Mouse (Mus musculus) forebrain, postnatal 0 days (tissue): ENCODE measurements around the gene Dusp1. TPM values are rescaled to one million over a fixed set of nuclear protein-coding genes. Genes with fewer than 3 reads are reported as not detected.

Experiments used
- ATAC-seq: fragments of 200-750 bp; cut with Nextera tagmentation; 2 replicates; pipeline ENCODE4 v1.8.0; 2017; ENCODE audit warnings: mild to moderate bottlenecking, moderate library complexity
- DNase-seq: peaks from one replicate; pipeline ENCODE4 v3.0.0-alpha.2; 2015
- H3K27ac ChIP-seq: fragments of 300-500 bp; sonication (generic); 2 replicates; pipeline ENCODE4 v1.5.1; 2014; ENCODE audit warnings: low read depth, mild to moderate bottlenecking, antibody characterized with exemption, low read length, moderate library complexity, mixed read lengths
- H3K27me3 ChIP-seq: fragments of 300-500 bp; sonication (generic); 2 replicates; pipeline ENCODE4 v1.6.1; 2014; ENCODE audit warnings: mild to moderate bottlenecking, low read length, mixed read lengths; ENCODE audit not compliant: insufficient read depth
- H3K36me3 ChIP-seq: fragments of 300-500 bp; sonication (generic); 2 replicates; pipeline ENCODE4 v1.6.1; 2014; ENCODE audit warnings: mild to moderate bottlenecking, moderate library complexity; ENCODE audit not compliant: insufficient read depth
- H3K4me1 ChIP-seq: fragments of 300-500 bp; sonication (generic); 2 replicates; pipeline ENCODE4 v1.6.1; 2014; ENCODE audit warnings: antibody characterized with exemption; ENCODE audit not compliant: insufficient read depth
- H3K4me2 ChIP-seq: fragments of 300-500 bp; sonication (generic); 2 replicates; pipeline ENCODE4 v1.6.1; 2014; ENCODE audit warnings: low read depth, mild to moderate bottlenecking, moderate library complexity
- H3K4me3 ChIP-seq: fragments of 300-500 bp; sonication (generic); 2 replicates; pipeline ENCODE4 v1.5.1; 2014; ENCODE audit warnings: low read depth, low read length, mixed read lengths
- H3K9ac ChIP-seq: fragments of 300-500 bp; sonication (generic); 2 replicates; pipeline ENCODE4 v1.6.1; 2014; ENCODE audit warnings: mild to moderate bottlenecking
- H3K9me3 ChIP-seq: fragments of 300-500 bp; sonication (generic); 2 replicates; pipeline ENCODE4 v1.6.1; 2016; ENCODE audit warnings: low read length
- CTCF ChIP-seq: sonication (generic); IDR thresholded peaks from 2 replicates; pipeline ENCODE4 v1.5.1; 2016; ENCODE audit warnings: antibody characterized with exemption, control low read depth, low read depth
- WGBS: fragments of 180-500 bp; shearing (Covaris S2); extraction: QIAGEN DNeasy Blood & Tissue Kit; methylation state at CpG from one replicate; pipeline ENCODE4 v1.1.7; 2014; 5-methylcytosine and 5-hydroxymethylcytosine counted together
- polyA plus RNA-seq: library from polyadenylated mRNA; unstranded; fragments of >200 nt; fragmentation: Nextera tagmentation; extraction: Ambion mirVana; gene quantifications from 2 replicates; pipeline ENCODE4 v1.2.1, GENCODE M21; 2015
- total RNA-seq: library from RNA; depleted of rRNA; stranded (reverse); fragments of >200 nt; gene quantifications from 2 replicates; pipeline ENCODE4 v1.2.3, GENCODE M21; 2014

The Dusp1 gene
- total and polyA plus RNA-seq, 2 experiments from 2014 or later: 36.0 to 41.0 TPM

DNA sequence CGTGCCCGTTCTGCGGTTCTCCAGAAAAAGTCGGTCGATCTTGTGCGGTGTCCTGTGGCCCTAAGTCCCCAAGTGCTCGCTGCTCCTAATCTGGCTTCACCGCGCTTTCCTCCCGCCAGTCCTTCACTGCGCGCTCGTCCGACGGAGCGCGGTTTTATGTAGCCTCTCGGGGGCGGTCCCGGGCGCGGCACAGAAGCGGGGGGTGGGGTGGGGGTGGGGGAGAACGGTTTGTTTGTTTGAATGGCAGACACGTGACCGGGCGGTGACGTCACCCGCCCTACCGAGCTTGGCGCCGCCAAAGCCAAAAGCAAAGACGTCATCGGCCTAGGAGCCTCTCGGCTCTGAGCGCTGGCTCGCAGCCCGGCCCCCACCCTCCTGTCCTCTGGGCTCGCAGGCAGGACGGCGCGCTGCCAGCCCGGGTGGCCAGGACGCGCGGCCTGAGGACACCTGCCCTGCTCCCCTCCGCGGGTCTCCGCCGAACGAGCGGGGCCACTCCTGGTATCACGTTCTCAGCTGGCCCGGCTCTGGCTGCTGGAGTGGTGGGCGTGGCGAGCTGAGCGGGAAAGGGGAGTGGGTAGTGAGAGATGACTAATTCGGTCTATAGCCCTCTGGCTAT lies 53.5 kb downstream of the Dusp1 start:
- no peaks in the 10 kb centered on the region for H3K9me3 ChIP-seq
- TF ChIP-seq CTCF: no peak
- WGBS: under 1% methylated on average over 58 of the region's 58 CpGs

GRCm38 (mm10) chr17:26507966-26508344 lies 54.0 kb downstream of the Dusp1 start:
- TF ChIP-seq CTCF: peak; percentile 76
- peak; percentile 58 for ATAC-seq
- WGBS: under 1% methylated on average over 46 of the region's 46 CpGs
- Histone ChIP-seq H3K4me2 (peak overlapping the region; percentile 84), H3K9ac (peak overlapping the region; percentile 98), H3K27ac (peak overlapping the region; percentile 97), H3K4me1 (peaks cover 29% of the 10 kb centered on the region), H3K36me3 (no peaks in the 10 kb centered on the region), H3K4me3 (peak overlapping the region; percentile 76), H3K27me3 (no peaks in the 10 kb centered on the region), H3K9me3 (no peaks in the 10 kb centered on the region)
- no peak for DNase-seq

More for the DNA sequence above, 53.5 kb downstream of the Dusp1 start:
- H3K27me3 ChIP-seq: no peaks in the 10 kb centered on the region
- H3K27ac ChIP-seq: peak overlapping the region; percentile 97
- H3K4me3 ChIP-seq: peak overlapping the region; percentile 76
- DNase-seq (peak; percentile 98), ATAC-seq (peak; percentile 84)
- peak overlapping the region; percentile 98 for H3K9ac ChIP-seq
- H3K4me2 ChIP-seq: peak overlapping the region; percentile 84
- H3K36me3 ChIP-seq: no peaks in the 10 kb centered on the region
- peaks cover 27% of the 10 kb centered on the region for H3K4me1 ChIP-seq

GRCm38 (mm10) chr17:26506997-26507871 lies 54.7 kb downstream of the Dusp1 start:
- no peaks in the 10 kb centered on the region for H3K36me3 ChIP-seq
- ATAC-seq: 0 out of 2 replicates have a peak, but pooled peaks have one; percentile 8

GRCm38 (mm10) chr17:26506031-26506641 lies 55.8 kb downstream of the Dusp1 start:
- Histone ChIP-seq H3K9me3 (no peaks in the 10 kb centered on the region), H3K27me3 (no peaks in the 10 kb centered on the region), H3K27ac (no peak overlapping the region), H3K4me2 (peak overlapping the region; percentile 84), H3K4me3 (peak overlapping the region; percentile 76), H3K9ac (peak overlapping the region; percentile 98; the same call in 1 of the 2 replicates), H3K4me1 (peaks cover 34% of the 10 kb centered on the region), H3K36me3 (no peaks in the 10 kb centered on the region)
- DNase-seq (no peak), ATAC-seq (no peak)
- no peak for TF ChIP-seq CTCF
- WGBS: 73% methylated on average over 14 of the region's 14 CpGs

More at GRCm38 (mm10) chr17:26506997-26507871, 54.7 kb downstream of the Dusp1 start:
- Histone ChIP-seq H3K9me3 (no peaks in the 10 kb centered on the region), H3K4me1 (peaks cover 34% of the 10 kb centered on the region), H3K27me3 (no peaks in the 10 kb centered on the region), H3K27ac (peak overlapping the region; percentile 97), H3K4me3 (peak overlapping the region; percentile 76), H3K9ac (peak overlapping the region; percentile 98), H3K4me2 (peak overlapping the region; percentile 84)
- DNase-seq: no peak
- TF ChIP-seq CTCF: no peak
- 11% methylated on average over 24 of the region's 24 CpGs for WGBS

GRCm38 (mm10) chr17:26505181-26505581 lies 56.7 kb downstream of the Dusp1 start:
- H3K9ac ChIP-seq: no peak overlapping the region
- H3K27ac ChIP-seq: no peak overlapping the region
- 70% methylated on average over 3 of the region's 3 CpGs for WGBS
- H3K4me1 ChIP-seq: peaks cover 34% of the 10 kb centered on the region
- ATAC-seq (no peak), DNase-seq (no peak)
- H3K4me3 ChIP-seq: no peak overlapping the region
- H3K27me3 ChIP-seq: no peaks in the 10 kb centered on the region
- H3K4me2 ChIP-seq: peak overlapping the region; percentile 8; the same call in 1 of the 2 replicates
- no peak for TF ChIP-seq CTCF
- no peaks in the 10 kb centered on the region for H3K36me3 ChIP-seq
- no peaks in the 10 kb centered on the region for H3K9me3 ChIP-seq

- Histone ChIP-seq H3K4me2 (peak overlapping the region; percentile 52), H3K9ac (peak overlapping the region; percentile 57), H3K27me3 (no peaks in the 10 kb centered on the region), H3K4me3 (peak overlapping the region; percentile 40), H3K9me3 (no peaks in the 10 kb centered on the region), H3K4me1 (peaks cover 34% of the 10 kb centered on the region), H3K36me3 (no peaks in the 10 kb centered on the region), H3K27ac (peak overlapping the region; percentile 93)
- TF ChIP-seq CTCF: no peak
- DNase-seq: peak; percentile 53
- no peak for ATAC-seq
- WGBS: 10% methylated on average over 11 of the region's 11 CpGs
These were observed 57.8 kb downstream of the Dusp1 start for GRCm38 (mm10) chr17:26503981-26504671.
